Comparison of ENCODE assay signal across 8 mouse cellular contexts in genomic region chr11:69401210-69401637, GRCm38 (mm10). TPM values are rescaled to one million over a fixed set of nuclear protein-coding genes. Genes with fewer than 3 reads are reported as not detected.
DNase-seq lines count a peak whose midpoint lies in the region; ATAC-seq and TF ChIP-seq lines count a peak whose summit lies in the region.

No protein-coding gene starts in this region.

- H3K9ac ChIP-seq in heart, embryonic 11.5 days (ENCODE audit: low read depth, low read length): no peak overlapping the region
- H3K9ac ChIP-seq in kidney, embryonic 16.5 days (replicated peaks; ENCODE audit: low read length): no peak overlapping the region
- no peak overlapping the region for H3K9ac ChIP-seq in liver, adult 2 months (ENCODE audit: low read depth, low read length)

- H3K36me3 ChIP-seq in heart, embryonic 11.5 days (ENCODE audit: control insufficient read depth, insufficient read depth, low read length): peaks cover 50% of the 10 kb centered on the region
- H3K36me3 ChIP-seq in kidney, embryonic 16.5 days (ENCODE audit: insufficient read depth, low read length): peaks cover 58% of the 10 kb centered on the region
- peaks cover 10% of the 10 kb centered on the region; the same call in 1 of the 2 replicates for H3K36me3 ChIP-seq in liver, adult 2 months (ENCODE audit: control insufficient read depth, insufficient read depth, low read length)
- H3K36me3 ChIP-seq in myocyte (ENCODE audit: control insufficient read depth, insufficient read depth): peaks cover 50% of the 10 kb centered on the region
- peaks cover 11% of the 10 kb centered on the region for H3K36me3 ChIP-seq in splenic B cell, adult 2 months (ENCODE audit: control insufficient read depth, insufficient read depth, low read length, poor library complexity, severe bottlenecking)

- H3K27me3 ChIP-seq in heart, embryonic 11.5 days (ENCODE audit: control insufficient read depth, insufficient read depth, low read length): no peaks in the 10 kb centered on the region
- no peaks in the 10 kb centered on the region for H3K27me3 ChIP-seq in kidney, embryonic 16.5 days (ENCODE audit: insufficient read depth, low read length)
- H3K27me3 ChIP-seq in liver, adult 2 months (ENCODE audit: control insufficient read depth, insufficient read depth, low read length): no peaks in the 10 kb centered on the region
- no peaks in the 10 kb centered on the region for H3K27me3 ChIP-seq in myocyte (ENCODE audit: control insufficient read depth, insufficient read depth, insufficient read length)
- H3K27me3 ChIP-seq in splenic B cell, adult 2 months (ENCODE audit: control insufficient read depth, insufficient read depth, low read length, poor library complexity, severe bottlenecking): no peaks in the 10 kb centered on the region

- peak overlapping the region; percentile 35 for H3K4me2 ChIP-seq in heart, embryonic 11.5 days
- no peak overlapping the region for H3K4me2 ChIP-seq in kidney, embryonic 16.5 days (replicated peaks; ENCODE audit: low read depth, low read length)
- H3K4me2 ChIP-seq in myocyte (ENCODE audit: low read depth): no peak overlapping the region

- TF ChIP-seq CTCF in bone marrow macrophage, adult 2 months (IDR thresholded peaks at IDR 0.05; ENCODE audit: low read depth, low read length): peak; percentile 55; the same call in 1 of the 2 replicates
- peak; percentile 83 for TF ChIP-seq CTCF in embryonic fibroblast, embryonic 13.5 days (IDR thresholded peaks at IDR 0.05; ENCODE audit: borderline replicate concordance, insufficient read depth, low read length)
- peak; percentile 91 for TF ChIP-seq CTCF in liver, adult 2 months (IDR thresholded peaks at IDR 0.05; ENCODE audit: low read depth, low read length)

- 24% methylated on average over 22 of the region's 22 CpGs for WGBS in heart, embryonic 11.5 days (ENCODE audit: insufficient replicate concordance)
- WGBS in kidney, embryonic 16.5 days: 20% methylated on average over 22 of the region's 22 CpGs
- WGBS in liver, adult 2 months: 24% methylated on average over 22 of the region's 22 CpGs

- H3ac ChIP-seq in myocyte (ENCODE audit: control insufficient read depth, insufficient read length): no peak overlapping the region

- H3K4me1 ChIP-seq in bone marrow macrophage, adult 2 months (ENCODE audit: control insufficient read depth, insufficient read depth, low read length): no peaks in the 10 kb centered on the region
- H3K4me1 ChIP-seq in embryonic fibroblast, embryonic 13.5 days (ENCODE audit: control insufficient read depth, insufficient read depth, low read length): peaks cover 4% of the 10 kb centered on the region; the same call in 1 of the 2 replicates
- H3K4me1 ChIP-seq in heart, embryonic 11.5 days (ENCODE audit: control insufficient read depth, insufficient read depth, low read length): peaks cover 39% of the 10 kb centered on the region
- H3K4me1 ChIP-seq in kidney, embryonic 16.5 days (ENCODE audit: insufficient read depth, low read length): peaks cover 39% of the 10 kb centered on the region
- H3K4me1 ChIP-seq in liver, adult 2 months (ENCODE audit: control insufficient read depth, insufficient read depth, low read length): peaks cover 3% of the 10 kb centered on the region

- no peak for TF ChIP-seq POLR2A in bone marrow macrophage, adult 2 months (IDR thresholded peaks at IDR 0.05; ENCODE audit: borderline replicate concordance, low read depth, low read length)
- no peak; the same call in 1 of the 2 replicates for TF ChIP-seq POLR2A in embryonic fibroblast, embryonic 13.5 days (IDR thresholded peaks at IDR 0.05; ENCODE audit: low read depth, low read length)
- no peak for TF ChIP-seq POLR2A in liver, adult 2 months (IDR thresholded peaks at IDR 0.05; ENCODE audit: extremely low read depth, insufficient read depth, low read length)
- peak; percentile 55 for TF ChIP-seq POLR2A in myocyte (IDR thresholded peaks at IDR 0.05; ENCODE audit: insufficient read length, low read depth)

- H3K4me3 ChIP-seq in bone marrow macrophage, adult 2 months (ENCODE audit: insufficient read depth, low read length): no peak overlapping the region
- no peak overlapping the region for H3K4me3 ChIP-seq in embryonic fibroblast, embryonic 13.5 days (ENCODE audit: insufficient read depth, low read length)
- H3K4me3 ChIP-seq in heart, embryonic 11.5 days (ENCODE audit: low read depth, low read length): no peak overlapping the region
- H3K4me3 ChIP-seq in kidney, embryonic 16.5 days (ENCODE audit: low read length): no peak overlapping the region
- H3K4me3 ChIP-seq in liver, adult 2 months (ENCODE audit: insufficient read depth, low read depth, low read length): no peak overlapping the region
- no peak overlapping the region for H3K4me3 ChIP-seq in myocyte

- no peaks in the 10 kb centered on the region for H3K9me3 ChIP-seq in heart, embryonic 11.5 days (replicated peaks; ENCODE audit: control insufficient read depth, low read length)
- no peaks in the 10 kb centered on the region for H3K9me3 ChIP-seq in kidney, embryonic 16.5 days (ENCODE audit: low read length)

- H3K27ac ChIP-seq in bone marrow macrophage, adult 2 months (ENCODE audit: insufficient read depth, low read depth, low read length): no peak overlapping the region
- H3K27ac ChIP-seq in embryonic fibroblast, embryonic 13.5 days (ENCODE audit: insufficient read depth, low read length): no peak overlapping the region
- H3K27ac ChIP-seq in heart, embryonic 11.5 days (ENCODE audit: low read depth, low read length): no peak overlapping the region
- H3K27ac ChIP-seq in kidney, embryonic 16.5 days (ENCODE audit: low read length): no peak overlapping the region
- no peak overlapping the region for H3K27ac ChIP-seq in liver, adult 2 months (replicated peaks; ENCODE audit: insufficient read depth, low read depth, low read length)

- DNase-seq in A20 (ENCODE audit: low read depth, low spot score): peak; percentile 96
- peak; percentile 81 for DNase-seq in liver, adult 2 months (ENCODE audit: extremely low read depth, low read depth, low spot score)
- peak; percentile 97 for DNase-seq in splenic B cell, adult 2 months (ENCODE audit: low read depth, low spot score)

- H3K79me2 ChIP-seq in liver, adult 2 months (ENCODE audit: control insufficient read depth, insufficient read depth, low read length): no peaks in the 10 kb centered on the region
- H3K79me2 ChIP-seq in myocyte (ENCODE audit: control insufficient read depth, insufficient read depth): no peaks in the 10 kb centered on the region

- peak; percentile 24; the same call in 1 of the 2 replicates for ATAC-seq in heart, embryonic 11.5 days (replicated peaks; ENCODE audit: insufficient number of reproducible peaks, low FRiP score, low TSS enrichment)
- peak; percentile 75 for ATAC-seq in kidney, embryonic 16.5 days (ENCODE audit: low FRiP score, low TSS enrichment)

RNA-seq across cellular contexts. Expression of gene Tmem88, which starts 3.2 kb away (rescaled TPM):
- not detected in 2 replicates for polyA plus RNA-seq in bone marrow macrophage, adult 2 months (2012; ENCODE audit: insufficient read depth, insufficient read length, missing spikeins)
- 9.1 and 10.3 TPM in 2 replicates for polyA plus RNA-seq in embryonic fibroblast, embryonic 13.5 days (2011; ENCODE audit: insufficient read length, low read depth, missing spikeins)
- polyA plus RNA-seq in heart, embryonic 11.5 days (2014; fragmentation: Nextera tagmentation; extraction: Ambion mirVana): 30.5 and 31.7 TPM in 2 replicates
- 46.5 and 47.7 TPM in 2 replicates for polyA plus RNA-seq in kidney, embryonic 16.5 days (2015; fragmentation: Nextera tagmentation; extraction: Ambion mirVana)
- 1.3 and 1.7 TPM in 2 replicates for total RNA-seq in liver, adult 2 months (2014; rRNA removed)
- polyA plus RNA-seq in liver, adult 2 months (2012; rRNA removed): 6.7 and 8.5 TPM in 2 replicates
- 0.16 TPM for polyA plus RNA-seq in myocyte (2012; fragmentation: generic; extraction: Trizol)

RNA-seq across cellular contexts. Expression of gene Cyb5d1, which starts 5.8 kb away (rescaled TPM):
- 22.5 and 23.2 TPM in 2 replicates for polyA plus RNA-seq in bone marrow macrophage, adult 2 months (2012; ENCODE audit: insufficient read depth, insufficient read length, missing spikeins)
- polyA plus RNA-seq in embryonic fibroblast, embryonic 13.5 days (2011; ENCODE audit: insufficient read length, low read depth, missing spikeins): 51.0 and 51.7 TPM in 2 replicates
- polyA plus RNA-seq in heart, embryonic 11.5 days (2014; fragmentation: Nextera tagmentation; extraction: Ambion mirVana): 19.6 and 25.0 TPM in 2 replicates
- polyA plus RNA-seq in kidney, embryonic 16.5 days (2015; fragmentation: Nextera tagmentation; extraction: Ambion mirVana): 34.0 and 37.3 TPM in 2 replicates
- 33.9 and 40.7 TPM in 2 replicates for total RNA-seq in liver, adult 2 months (2014; rRNA removed)
- polyA plus RNA-seq in liver, adult 2 months (2012; rRNA removed): 21.1 and 22.1 TPM in 2 replicates
- polyA plus RNA-seq in myocyte (2012; fragmentation: generic; extraction: Trizol): 23.0 TPM

RNA-seq across cellular contexts. Expression of gene Naa38, which starts 5.9 kb away (rescaled TPM):
- polyA plus RNA-seq in bone marrow macrophage, adult 2 months (2012; ENCODE audit: insufficient read depth, insufficient read length, missing spikeins): 69.8 and 73.7 TPM in 2 replicates
- 75.6 and 81.1 TPM in 2 replicates for polyA plus RNA-seq in embryonic fibroblast, embryonic 13.5 days (2011; ENCODE audit: insufficient read length, low read depth, missing spikeins)
- 166 and 170 TPM in 2 replicates for polyA plus RNA-seq in heart, embryonic 11.5 days (2014; fragmentation: Nextera tagmentation; extraction: Ambion mirVana)
- polyA plus RNA-seq in kidney, embryonic 16.5 days (2015; fragmentation: Nextera tagmentation; extraction: Ambion mirVana): 142 and 150 TPM in 2 replicates
- 86.6 and 91.5 TPM in 2 replicates for total RNA-seq in liver, adult 2 months (2014; rRNA removed)
- polyA plus RNA-seq in liver, adult 2 months (2012; rRNA removed): 133 and 150 TPM in 2 replicates
- polyA plus RNA-seq in myocyte (2012; fragmentation: generic; extraction: Trizol): 126 TPM

RNA-seq across cellular contexts. Expression of gene Kdm6b, which starts 12.3 kb away (rescaled TPM):
- 8.1 and 9.3 TPM in 2 replicates for polyA plus RNA-seq in bone marrow macrophage, adult 2 months (2012; ENCODE audit: insufficient read depth, insufficient read length, missing spikeins)
- polyA plus RNA-seq in embryonic fibroblast, embryonic 13.5 days (2011; ENCODE audit: insufficient read length, low read depth, missing spikeins): 31.8 and 33.4 TPM in 2 replicates
- polyA plus RNA-seq in heart, embryonic 11.5 days (2014; fragmentation: Nextera tagmentation; extraction: Ambion mirVana): 21.5 and 25.1 TPM in 2 replicates
- polyA plus RNA-seq in kidney, embryonic 16.5 days (2015; fragmentation: Nextera tagmentation; extraction: Ambion mirVana): 26.0 and 31.3 TPM in 2 replicates
- 1.6 and 2.3 TPM in 2 replicates for total RNA-seq in liver, adult 2 months (2014; rRNA removed)
- polyA plus RNA-seq in liver, adult 2 months (2012; rRNA removed): 4.2 and 4.6 TPM in 2 replicates
- 31.0 TPM for polyA plus RNA-seq in myocyte (2012; fragmentation: generic; extraction: Trizol)

RNA-seq across cellular contexts. Expression of gene Chd3, which starts 32.0 kb away (rescaled TPM):
- 134 and 137 TPM in 2 replicates for polyA plus RNA-seq in bone marrow macrophage, adult 2 months (2012; ENCODE audit: insufficient read depth, insufficient read length, missing spikeins)
- 175 and 199 TPM in 2 replicates for polyA plus RNA-seq in embryonic fibroblast, embryonic 13.5 days (2011; ENCODE audit: insufficient read length, low read depth, missing spikeins)
- polyA plus RNA-seq in heart, embryonic 11.5 days (2014; fragmentation: Nextera tagmentation; extraction: Ambion mirVana): 15.5 and 21.8 TPM in 2 replicates
- polyA plus RNA-seq in kidney, embryonic 16.5 days (2015; fragmentation: Nextera tagmentation; extraction: Ambion mirVana): 58.6 and 67.2 TPM in 2 replicates
- total RNA-seq in liver, adult 2 months (2014; rRNA removed): 45.2 and 57.5 TPM in 2 replicates
- polyA plus RNA-seq in liver, adult 2 months (2012; rRNA removed): 55.2 and 80.2 TPM in 2 replicates
- 148 TPM for polyA plus RNA-seq in myocyte (2012; fragmentation: generic; extraction: Trizol)
